Mouse (Mus musculus): Measurements from ENCODE around the gene Myo6. TPM values are rescaled to one million over a fixed set of nuclear protein-coding genes. Genes with fewer than 3 reads are reported as not detected.
"Not testable (repeated sequence)": the region's sequence is repeated elsewhere in the genome, so short reads cannot be mapped to it uniquely, and the experiment has no call there.

Gene Myo6
- polyA plus RNA-seq, 1 experiment = 14.6 TPM

DNA sequence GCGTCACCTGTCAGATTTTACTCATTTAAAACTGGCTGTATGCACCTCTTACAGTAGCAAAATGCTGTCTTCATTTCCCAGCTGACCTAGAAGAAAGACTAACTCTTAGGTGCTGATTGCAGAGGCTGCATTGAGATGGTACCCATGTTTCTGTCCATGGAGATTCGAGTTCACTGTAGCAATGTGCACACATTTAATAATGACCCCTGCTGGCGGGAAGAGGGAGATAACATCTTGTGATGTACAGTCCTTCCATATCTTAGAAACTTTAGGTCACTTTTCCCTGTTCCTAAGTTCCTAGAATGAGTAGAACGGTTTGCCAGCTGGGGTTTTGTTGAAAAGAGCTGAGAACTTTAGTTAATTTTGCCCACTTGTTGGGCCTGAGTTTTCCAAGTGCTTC, 138.7 kb downstream of the Myo6 start:
- DNase-seq (ENCODE audit: low spot score) = no peak

DNA sequence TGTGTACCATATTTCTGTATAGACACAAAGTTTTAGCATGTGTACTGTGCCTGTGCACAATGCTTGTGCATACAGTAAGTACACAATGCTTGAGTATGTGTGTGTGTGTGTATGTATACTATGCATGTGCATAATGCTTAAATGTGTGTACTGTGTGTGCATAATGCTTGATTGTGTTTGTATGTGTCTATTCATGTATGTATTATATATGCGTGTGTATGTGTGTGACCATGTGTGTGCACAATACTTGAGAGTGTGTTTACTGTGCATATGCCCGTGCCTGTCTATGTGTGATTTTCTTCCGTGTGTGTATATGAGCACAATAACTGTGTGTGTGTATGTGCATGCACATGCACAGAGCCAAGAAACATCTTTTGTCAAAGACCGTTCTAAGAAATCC, 141.6 kb downstream of the Myo6 start:
- DNase-seq (ENCODE audit: low spot score) = no peak

DNA sequence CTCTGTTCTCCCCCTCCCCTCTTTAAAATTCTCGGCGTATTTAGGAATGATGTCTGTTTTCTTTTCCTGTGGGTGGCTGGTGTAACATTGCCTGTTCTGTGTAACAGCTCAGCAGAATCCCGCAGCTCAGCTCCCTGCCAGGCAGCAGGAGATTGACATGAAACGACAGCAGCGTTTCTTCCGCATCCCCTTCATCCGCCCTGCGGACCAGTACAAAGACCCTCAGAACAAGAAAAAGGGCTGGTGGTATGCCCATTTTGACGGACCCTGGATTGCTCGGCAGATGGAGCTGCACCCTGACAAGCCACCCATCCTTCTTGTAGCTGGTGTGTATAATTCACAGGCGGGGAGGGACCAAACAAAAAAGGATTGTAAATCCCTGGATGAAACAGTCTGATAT, 142.0 kb downstream of the Myo6 start:
- no peak for DNase-seq (ENCODE audit: low spot score)

DNA sequence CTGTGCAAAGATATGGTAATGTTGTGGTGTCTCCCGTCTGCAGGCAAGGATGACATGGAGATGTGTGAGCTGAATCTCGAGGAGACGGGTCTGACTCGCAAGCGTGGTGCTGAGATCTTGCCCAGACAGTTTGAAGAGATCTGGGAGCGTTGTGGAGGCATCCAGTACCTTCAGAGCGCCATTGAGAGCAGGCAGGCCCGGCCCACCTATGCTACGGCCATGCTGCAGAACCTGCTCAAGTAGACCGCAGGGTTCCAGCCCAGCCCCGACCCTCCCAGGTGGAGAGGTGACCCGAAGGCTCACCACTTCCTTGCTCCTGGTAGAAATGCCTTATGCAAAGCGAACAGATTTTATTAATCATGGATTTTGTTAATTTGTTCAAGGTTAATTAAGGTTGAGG, 142.8 kb downstream of the Myo6 start:
- DNase-seq (ENCODE audit: low spot score) = no peak

DNA sequence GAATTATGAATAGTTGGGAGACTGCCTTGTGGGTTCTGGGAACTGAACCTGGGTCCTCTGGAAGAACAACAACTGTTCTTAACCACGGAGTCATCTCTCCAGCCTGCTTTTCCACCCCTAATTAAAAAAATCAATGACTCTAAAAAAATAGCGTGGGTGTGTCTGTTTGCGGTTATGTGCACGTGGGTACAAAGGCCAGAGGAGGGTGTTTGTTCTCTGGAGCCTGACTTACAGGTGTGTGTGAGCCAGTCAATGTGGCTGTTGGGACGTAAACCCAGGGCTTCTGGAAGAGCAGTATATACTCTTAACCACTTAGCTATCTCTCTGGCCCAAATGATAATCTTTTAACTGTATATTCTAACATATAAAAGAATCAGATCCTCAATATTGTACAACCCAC, 148.8 kb downstream of the Myo6 start:
- DNase-seq (ENCODE audit: low spot score) = no peak

DNA sequence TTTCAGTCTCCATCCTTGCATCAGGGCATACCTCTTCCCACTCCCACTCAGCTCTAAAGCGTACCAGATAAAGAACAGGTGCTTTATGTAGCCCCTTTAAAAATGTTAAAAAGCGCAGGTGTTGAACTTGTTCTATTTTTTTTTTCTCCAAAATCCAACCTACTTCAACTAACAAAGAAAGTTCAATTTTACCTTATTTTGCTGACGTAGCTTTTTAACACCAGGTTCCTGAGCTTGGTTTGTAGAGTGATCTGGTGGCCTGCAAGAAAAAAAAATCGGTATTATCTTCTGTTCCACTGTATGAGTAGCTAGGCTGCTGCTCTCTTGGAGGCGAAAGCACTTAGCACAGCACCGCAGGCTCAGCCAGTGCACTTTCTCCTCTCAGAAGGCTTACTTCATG, 151.1 kb downstream of the Myo6 start:
- DNase-seq (ENCODE audit: low spot score) = no peak

DNA sequence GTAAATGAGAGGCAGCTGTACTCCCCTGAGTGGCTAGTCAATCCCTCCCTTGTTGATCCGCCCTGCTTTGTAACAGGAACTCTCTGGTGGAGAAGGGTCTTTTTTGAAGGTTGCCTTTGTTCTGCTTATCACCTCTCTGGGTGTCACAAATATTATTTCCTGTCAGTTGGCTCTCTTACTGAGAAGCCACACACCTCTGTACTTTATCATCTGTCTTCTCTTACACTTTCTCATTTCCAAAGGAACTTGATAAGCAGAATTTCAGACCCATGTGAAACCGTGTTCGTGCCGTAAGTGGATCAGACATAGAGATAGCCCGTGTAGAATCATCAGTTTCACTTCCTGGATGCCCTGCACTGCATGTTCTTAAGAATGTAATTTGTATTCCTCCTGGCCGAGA, 153.2 kb downstream of the Myo6 start:
- DNase-seq (ENCODE audit: low spot score) = no peak

DNA sequence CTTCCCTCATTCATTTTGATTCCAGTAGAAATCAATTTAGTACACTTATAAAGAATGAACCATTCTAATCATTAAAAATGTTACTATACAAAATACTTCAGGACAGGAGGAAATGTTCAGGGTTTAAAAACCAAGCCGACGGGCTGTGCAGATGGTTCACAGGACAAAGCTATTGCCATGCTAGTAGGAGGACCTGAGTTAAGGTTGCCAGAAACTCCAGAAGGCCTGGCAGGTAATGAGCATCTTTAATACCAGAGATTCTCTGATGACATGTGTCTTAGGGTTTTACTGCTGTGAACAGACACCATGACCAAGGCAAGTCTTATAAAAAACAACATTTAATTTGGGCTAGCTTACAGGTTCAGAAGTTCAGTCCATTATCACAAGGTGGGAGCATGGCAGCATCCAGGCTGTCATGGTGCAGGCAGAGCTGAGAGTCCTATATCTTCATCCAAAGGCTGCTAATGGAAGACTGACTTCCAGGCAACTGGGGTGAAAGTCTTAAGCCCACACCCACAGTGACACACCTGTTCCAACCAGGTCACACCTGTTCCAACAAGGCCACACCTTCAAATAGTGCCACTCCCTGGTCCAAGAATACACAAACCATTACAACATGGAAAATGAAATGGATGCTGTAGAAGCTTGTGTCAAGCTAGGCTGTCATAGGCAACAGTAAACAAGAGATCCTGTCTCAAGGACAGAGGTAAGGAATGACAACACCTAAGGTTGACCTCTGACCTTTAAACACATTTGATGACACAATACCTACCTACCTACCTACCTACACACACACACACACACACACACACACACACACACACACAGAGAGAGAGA, 156.4 kb downstream of the Myo6 start:
- DNase-seq (ENCODE audit: low spot score) = not testable (repeated sequence)

DNA sequence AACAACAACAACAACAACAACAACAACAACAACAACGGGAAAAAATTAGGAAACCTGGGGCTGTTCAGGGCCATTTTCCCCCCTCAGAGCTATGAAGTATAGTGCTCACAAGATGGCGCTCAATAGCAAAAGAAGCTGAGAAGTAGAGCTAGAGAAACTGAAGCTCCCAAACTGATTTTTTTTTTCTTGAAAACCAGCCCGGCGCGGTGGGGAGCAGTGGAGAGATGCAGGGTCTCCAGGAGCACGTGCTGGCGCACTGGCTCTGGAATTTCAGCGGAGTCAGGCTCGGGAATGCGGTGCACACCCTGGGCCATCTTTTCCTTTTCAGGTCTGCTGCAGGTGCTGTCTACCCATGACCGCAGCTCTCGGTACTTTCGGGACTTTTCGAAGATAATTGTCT, 167.3 kb downstream of the Myo6 start:
- no peak for DNase-seq (ENCODE audit: low spot score)

DNA sequence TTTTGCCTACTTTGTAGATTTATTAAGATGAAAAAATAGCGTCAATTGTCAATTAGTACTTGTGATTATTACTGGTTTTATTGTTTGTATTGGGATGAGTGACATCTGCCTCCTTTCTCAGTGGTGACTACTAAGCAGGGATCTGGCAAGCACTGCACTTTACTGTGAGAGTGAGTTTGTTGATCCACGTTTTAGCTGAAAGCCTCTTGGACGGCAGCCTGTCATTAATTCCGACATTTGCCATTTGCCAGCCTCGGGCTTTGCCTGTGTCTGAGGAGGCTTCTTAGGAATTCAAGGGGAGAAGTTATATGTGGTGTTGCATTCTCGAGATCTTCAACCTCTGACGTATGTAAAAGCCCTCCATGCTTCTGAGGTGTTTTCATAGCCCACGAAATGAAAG, 168.6 kb downstream of the Myo6 start:
- DNase-seq (ENCODE audit: low spot score) = no peak

DNA sequence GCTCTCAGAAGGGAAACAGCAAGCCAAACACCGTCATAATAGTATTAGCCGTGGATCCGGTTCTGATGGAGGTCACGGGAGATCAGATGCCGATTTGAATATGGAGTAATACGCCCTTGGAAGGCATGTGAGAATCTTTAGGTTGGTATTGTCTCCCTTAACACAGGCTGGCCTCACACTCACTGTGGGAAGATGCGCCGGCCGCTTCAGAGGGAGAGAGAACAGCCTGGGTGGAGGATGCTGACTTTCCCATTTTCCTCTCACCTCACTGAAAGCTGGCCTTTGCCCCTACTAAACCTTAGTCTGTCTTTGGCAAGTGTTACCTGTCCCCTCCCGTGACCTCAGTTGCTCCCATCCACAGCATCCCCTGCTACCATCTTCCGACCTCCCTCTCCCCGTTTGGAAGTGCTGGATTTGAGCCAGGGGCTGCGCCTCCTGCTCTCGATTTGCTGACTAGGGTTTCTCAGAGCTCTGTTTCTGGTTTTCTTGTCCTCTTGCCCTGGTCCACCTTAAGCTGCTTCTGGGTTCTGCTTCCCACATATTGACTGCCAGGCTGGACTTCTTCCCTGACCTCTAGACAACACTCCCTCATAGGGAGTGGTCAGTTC, 169.3 kb downstream of the Myo6 start:
- no peak for DNase-seq (ENCODE audit: low spot score)

DNA sequence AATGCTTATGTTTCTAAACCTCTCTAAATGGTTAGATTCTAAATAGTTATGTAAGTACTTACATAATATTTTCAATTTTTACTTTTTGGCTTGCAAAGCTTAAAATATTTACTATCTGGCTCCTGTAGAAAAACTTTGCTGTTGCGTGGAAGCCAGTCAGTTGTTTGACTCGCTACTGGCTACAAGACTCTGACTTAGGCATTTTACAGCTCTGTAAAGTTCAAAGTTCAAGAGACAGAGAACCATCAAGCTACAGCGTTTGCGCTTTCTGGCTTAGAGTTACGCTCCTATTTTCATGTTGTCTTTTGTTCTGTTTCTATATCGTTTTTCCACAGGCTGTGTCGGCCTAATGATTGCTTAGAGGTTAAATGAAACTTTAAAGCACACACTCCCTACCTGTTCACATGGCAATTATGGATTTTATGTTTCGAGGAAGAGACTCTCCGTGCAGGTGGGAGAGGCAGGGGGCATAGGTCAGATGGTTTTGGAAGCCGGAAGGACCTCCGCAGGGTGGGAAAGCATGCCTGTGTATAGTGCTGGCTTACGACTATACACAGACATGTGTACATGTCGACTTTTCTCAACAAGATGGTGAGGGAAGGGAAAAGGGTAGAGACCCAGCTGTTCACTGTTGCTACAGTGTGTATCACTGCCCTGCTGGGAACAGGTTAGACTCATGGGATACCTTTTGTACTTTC, 171.0 kb downstream of the Myo6 start:
- DNase-seq (ENCODE audit: low spot score) = no peak

DNA sequence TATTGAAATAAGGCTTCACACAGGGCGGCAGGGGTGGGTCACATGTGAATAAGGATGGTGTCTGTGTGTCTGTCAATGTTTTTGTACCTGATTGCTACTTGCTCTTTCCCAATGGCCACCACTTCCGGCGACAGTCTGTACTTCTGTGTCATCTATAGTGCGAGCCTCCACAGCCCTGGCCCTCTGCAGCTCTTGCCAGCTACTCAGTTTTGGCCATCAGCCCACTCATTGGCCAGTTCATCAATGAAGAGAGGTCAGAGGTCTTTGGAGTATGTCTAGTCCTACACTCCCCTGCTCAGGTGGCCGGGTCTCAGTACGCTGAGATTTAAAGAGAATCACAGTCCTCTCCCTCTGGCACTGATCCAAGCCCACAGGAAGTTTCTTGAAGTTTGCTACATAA, 173.2 kb downstream of the Myo6 start:
- no peak for DNase-seq (ENCODE audit: low spot score)

DNA sequence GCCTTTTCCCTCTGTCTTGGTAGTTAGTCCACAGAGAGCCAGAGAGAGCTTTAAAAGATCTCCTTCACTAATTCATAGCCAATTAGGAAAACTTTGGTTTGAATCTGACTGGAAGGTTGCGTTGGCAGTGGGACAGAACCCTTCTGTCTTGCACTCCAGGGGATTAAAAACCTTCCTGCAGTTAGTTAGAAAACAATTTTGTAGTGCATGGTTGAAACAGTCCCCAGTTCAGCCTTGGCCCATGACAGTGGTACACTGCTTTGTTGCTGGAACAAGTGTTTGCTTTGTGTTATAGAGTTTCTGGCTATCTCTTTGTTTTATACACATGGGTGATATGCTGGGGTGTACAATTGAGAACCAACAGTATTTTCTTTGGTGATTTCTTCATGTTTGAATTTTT, 176.1 kb downstream of the Myo6 start:
- DNase-seq (ENCODE audit: low spot score) = no peak

DNA sequence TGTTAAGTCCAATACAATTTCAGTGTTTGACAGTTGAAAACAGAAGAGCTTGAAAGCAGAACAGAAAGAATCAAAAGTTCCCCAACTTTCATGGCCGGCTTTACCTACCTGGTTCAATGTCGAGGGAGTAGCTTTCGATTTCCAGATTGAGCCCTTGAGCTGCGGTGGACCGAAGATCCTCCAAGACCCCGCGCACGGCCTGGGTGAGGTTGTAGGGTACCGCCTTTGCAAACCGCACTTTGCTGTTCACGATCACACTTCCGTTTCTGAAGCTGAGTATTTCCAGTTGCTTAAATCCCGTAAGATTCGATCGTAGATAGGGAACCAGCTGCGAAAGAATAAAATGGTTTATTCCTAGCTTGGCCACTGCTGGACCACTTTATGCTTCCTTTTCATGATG, 176.9 kb downstream of the Myo6 start:
- no peak for DNase-seq (ENCODE audit: low spot score)

DNA sequence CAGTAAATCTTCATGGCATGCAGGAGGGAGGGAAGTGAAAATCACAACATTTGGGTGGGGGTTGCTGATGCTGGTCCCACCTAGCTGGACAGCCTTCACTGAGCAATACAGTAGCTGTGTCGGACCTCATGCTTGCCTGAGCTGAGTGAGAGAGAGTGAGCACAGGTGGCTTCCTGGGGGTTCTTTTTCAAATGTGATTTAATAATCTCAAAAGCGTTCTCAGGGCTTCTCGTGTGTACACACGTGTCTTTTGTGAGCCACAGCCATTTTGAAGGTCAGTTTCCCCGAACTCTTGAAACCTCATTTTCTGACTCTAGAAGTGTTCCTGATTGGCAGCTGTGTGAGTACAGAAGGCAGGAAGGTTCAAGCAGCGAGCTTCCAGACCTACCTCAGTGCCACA, 177.7 kb downstream of the Myo6 start:
- no peak for DNase-seq (ENCODE audit: low spot score)

DNA sequence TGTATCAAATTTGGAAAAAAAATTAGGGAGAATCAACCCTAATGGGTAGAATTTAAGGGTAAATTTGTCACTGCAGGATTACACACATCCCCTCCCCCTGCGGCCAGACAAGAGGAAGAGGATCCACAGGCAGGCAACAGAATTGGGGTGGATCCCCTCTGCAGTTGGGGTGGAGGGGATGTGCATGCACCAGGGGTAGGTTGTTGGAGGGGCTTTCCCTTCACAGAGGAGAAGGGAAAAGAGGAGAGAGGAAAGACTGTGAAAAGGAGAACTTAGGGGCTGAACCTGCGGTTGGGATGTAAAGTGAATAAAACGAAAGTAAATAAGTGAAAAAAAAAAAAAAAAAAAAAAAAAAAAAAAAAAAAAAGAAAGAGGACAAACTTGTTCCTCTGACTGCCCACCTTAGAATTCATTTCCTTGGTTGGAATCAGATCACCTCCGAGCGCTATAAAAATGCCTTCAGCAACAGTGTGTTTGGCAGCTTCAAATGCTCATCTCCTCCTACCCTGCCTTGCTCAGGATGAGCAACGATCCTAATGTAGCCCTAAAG, 179.7 kb downstream of the Myo6 start:
- DNase-seq (ENCODE audit: low spot score) = no peak

DNA sequence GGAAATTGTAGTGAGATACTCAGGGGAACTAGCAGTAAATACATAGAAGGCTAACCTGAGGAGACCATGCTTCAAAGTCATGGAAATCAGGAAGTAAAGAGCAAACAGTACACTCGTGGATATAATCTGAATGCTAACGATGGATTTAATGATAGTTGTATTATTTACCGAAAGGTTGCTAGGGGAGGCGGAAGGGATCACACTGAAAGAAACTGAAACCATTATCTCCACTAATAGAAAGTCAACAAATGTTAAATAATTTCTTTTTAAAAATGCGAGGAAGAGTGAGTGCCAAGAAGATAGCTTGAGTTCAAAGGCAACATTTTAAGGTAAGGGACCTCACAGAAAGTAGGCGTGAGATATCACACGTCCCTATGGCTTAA, 186.5 kb downstream of the Myo6 start:
- no peak for DNase-seq (ENCODE audit: low spot score)

DNA sequence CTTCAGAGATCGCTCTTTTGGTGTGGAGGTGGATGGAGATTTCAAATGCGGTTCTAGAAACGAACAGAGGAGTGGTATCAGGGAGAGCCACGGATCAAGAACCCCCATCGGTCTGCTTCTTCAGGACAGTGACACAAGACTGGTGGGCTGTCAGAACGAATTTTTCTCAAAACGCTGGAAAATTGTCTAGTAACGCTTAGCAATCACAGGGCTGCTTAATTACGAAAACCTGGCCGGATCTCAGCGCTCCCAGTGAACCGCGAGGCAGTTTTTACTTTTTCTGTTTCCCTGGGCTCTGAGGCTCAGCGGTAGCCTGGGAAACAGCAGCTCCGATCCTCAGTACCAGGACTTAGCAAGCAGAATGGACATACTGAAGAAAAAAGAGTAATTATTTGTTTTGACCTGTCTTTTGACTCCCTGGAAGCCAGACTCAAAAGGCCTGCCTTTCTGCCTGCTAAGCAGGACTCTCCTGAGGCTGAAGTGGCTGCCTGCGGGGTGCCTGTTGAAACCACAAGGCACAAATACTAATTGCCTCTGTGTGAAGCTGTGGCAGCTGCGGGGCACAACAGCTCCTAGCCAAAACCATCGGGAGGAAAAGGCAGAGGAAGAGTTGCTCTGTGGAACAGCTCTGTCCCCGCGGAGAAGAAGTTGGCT, 187.0 kb downstream of the Myo6 start:
- no peak for DNase-seq (ENCODE audit: low spot score)

DNA sequence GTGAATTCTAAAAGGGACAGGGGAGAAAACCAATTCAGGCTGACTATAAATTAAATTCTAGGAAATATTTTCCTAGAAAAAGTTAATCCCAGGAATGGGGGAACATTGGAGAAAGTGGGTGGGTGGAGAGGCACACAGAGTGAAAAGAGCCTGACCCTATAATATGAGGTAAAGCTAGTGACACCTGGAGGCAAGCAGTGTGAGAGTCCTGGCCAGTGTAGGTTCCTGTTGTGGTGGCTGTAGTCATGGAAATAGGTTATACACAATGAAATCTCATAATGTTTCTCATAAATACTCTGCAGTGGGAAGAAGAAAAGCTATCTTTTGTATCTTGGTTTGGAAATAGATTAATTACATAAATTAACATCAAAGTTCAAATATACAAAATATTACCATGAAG, 195.2 kb downstream of the Myo6 start:
- DNase-seq (ENCODE audit: low spot score) = no peak

Data from urinary bladder, adult 2 months (tissue).